Mouse (Mus musculus): Measurements from ENCODE around the gene Gltpd2.

GRCm38 (mm10) chr11:70472716-70473115, 46.3 kb upstream of the Gltpd2 start:
- no peak for TF ChIP-seq CTCF (IDR thresholded peaks at IDR 0.05; ENCODE audit: low read depth, low read length)
- TF ChIP-seq POLR2A (IDR thresholded peaks at IDR 0.05; ENCODE audit: insufficient read depth, low read length), result no peak
- TF ChIP-seq EP300 (IDR thresholded peaks at IDR 0.05; ENCODE audit: insufficient read depth, low read depth, low read length), result no peak
